22 mouse cellular contexts compared by ENCODE assay signal in the genomic region with DNA sequence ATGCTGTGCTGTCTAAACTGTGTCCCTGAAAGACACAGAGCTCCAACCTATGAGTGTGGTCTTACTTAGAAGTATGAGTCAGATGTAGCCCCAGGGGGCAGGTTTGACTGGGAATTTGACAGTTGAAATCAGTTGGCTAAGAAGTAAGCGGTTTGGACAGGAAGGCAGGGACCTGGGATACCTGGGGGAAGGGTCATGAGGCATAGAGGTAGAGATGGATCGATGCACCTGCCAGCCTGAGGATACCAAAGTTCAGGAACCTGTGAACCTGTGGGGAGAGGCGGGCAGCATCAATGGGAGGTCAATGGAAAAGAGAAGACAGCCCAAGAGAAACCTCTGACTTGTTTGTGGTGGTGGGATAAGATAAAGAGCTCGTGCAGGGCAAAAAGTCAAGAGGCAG. TPM values are rescaled to one million over a fixed set of nuclear protein-coding genes. Genes with fewer than 3 reads are reported as not detected.
DNase-seq lines count a peak whose midpoint lies in the region; ATAC-seq and TF ChIP-seq lines count a peak whose summit lies in the region.
"Had no signal": no experiment of that assay in that cellular context is flagged by ENCODE, and none has a peak within 500 bp of the region (broad histone marks: within the 10 kb centered on the region; RNA-seq: fewer than 3 reads in every experiment).

No protein-coding gene starts in this region.

- no peaks in the 10 kb centered on the region for H3K36me3 ChIP-seq in liver, adult 2 months (ENCODE audit: control insufficient read depth, insufficient read depth, low read length)
- H3K36me3 ChIP-seq in liver, embryonic 12.5 days: no peaks in the 10 kb centered on the region
- no peaks in the 10 kb centered on the region for H3K36me3 ChIP-seq in liver, postnatal 0 days (replicated peaks; ENCODE audit: insufficient read depth, low read length)
- H3K36me3 ChIP-seq in liver, embryonic 11.5 days (ENCODE audit: control insufficient read depth, insufficient read depth, low read length): no peaks in the 10 kb centered on the region
- H3K36me3 ChIP-seq: G1E had no signal

- TF ChIP-seq EP300 in liver, postnatal 0 days (IDR thresholded peaks at IDR 0.05; ENCODE audit: low read depth): no peak

- ATAC-seq in liver, embryonic 12.5 days: no peak
- peak; percentile 53; the same call in 1 of the 2 replicates for ATAC-seq in liver, postnatal 0 days
- ATAC-seq in liver, embryonic 11.5 days (replicated peaks; ENCODE audit: low FRiP score): no peak
- ATAC-seq: activated CD4-positive, CD25-positive, alpha-beta regulatory T cell, adult 4 months; CD4-positive, CD25-positive, alpha-beta regulatory T cell, adult 4 months; Patski had no signal

- H3K9me3 ChIP-seq in liver, embryonic 12.5 days (replicated peaks): no peaks in the 10 kb centered on the region
- no peaks in the 10 kb centered on the region for H3K9me3 ChIP-seq in liver, postnatal 0 days (ENCODE audit: low read length)
- 0 out of 2 replicates have a peak, but pooled peaks cover 2% of the 10 kb centered on the region for H3K9me3 ChIP-seq in liver, embryonic 11.5 days (ENCODE audit: control insufficient read depth, low read length)
- H3K9me3 ChIP-seq: G1E had no signal

- DNase-seq in liver, adult 2 months (ENCODE audit: extremely low read depth, low read depth, low spot score): peak; percentile 86
- DNase-seq in liver, postnatal 0 days: no peak
- DNase-seq in liver, embryonic 11.5 days (ENCODE audit: low spot score): no peak
- DNase-seq: adrenal gland, adult 2 months; adrenal gland, adult 8-10 months; adrenal gland, postnatal 10 days; adrenal gland, postnatal 14 days; adrenal gland, postnatal 25 days; adrenal gland, postnatal 36 days; B cell, adult 2 months; cerebellum, adult 11 months; cerebellum, adult 11-12 months; cerebellum, adult 18-20 months had no signal

- no peak overlapping the region for H3K4me3 ChIP-seq in liver, adult 2 months (ENCODE audit: insufficient read depth, low read depth, low read length)
- no peak overlapping the region for H3K4me3 ChIP-seq in liver, embryonic 12.5 days
- H3K4me3 ChIP-seq in liver, postnatal 0 days (ENCODE audit: low read depth, low read length): no peak overlapping the region
- no peak overlapping the region for H3K4me3 ChIP-seq in liver, embryonic 11.5 days (ENCODE audit: low read depth, low read length)

- WGBS in liver, adult 2 months: 15% methylated on average over 4 of the region's 4 CpGs
- WGBS in liver, embryonic 12.5 days (ENCODE audit: insufficient replicate concordance): 42% methylated on average over 4 of the region's 4 CpGs
- 56% methylated on average over 4 of the region's 4 CpGs for WGBS in liver, postnatal 0 days (ENCODE audit: insufficient replicate concordance)
- WGBS in liver, embryonic 11.5 days: 57% methylated on average over 4 of the region's 4 CpGs

- no peaks in the 10 kb centered on the region for H3K79me2 ChIP-seq in liver, adult 2 months (ENCODE audit: control insufficient read depth, insufficient read depth, low read length)

- H3K9ac ChIP-seq in liver, adult 2 months (ENCODE audit: low read depth, low read length): no peak overlapping the region
- no peak overlapping the region for H3K9ac ChIP-seq in liver, embryonic 12.5 days
- H3K9ac ChIP-seq in liver, postnatal 0 days (replicated peaks): no peak overlapping the region
- no peak overlapping the region for H3K9ac ChIP-seq in liver, embryonic 11.5 days (ENCODE audit: low read depth, low read length)

- no peak overlapping the region for H3K4me2 ChIP-seq in liver, embryonic 12.5 days
- no peak overlapping the region for H3K4me2 ChIP-seq in liver, postnatal 0 days (ENCODE audit: low read depth, low read length)
- H3K4me2 ChIP-seq in liver, embryonic 11.5 days: no peak overlapping the region

- H3K27me3 ChIP-seq in liver, adult 2 months (ENCODE audit: control insufficient read depth, insufficient read depth, low read length): no peaks in the 10 kb centered on the region
- H3K27me3 ChIP-seq in liver, embryonic 12.5 days (replicated peaks): no peaks in the 10 kb centered on the region
- no peaks in the 10 kb centered on the region for H3K27me3 ChIP-seq in liver, postnatal 0 days (ENCODE audit: insufficient read depth, low read length)
- H3K27me3 ChIP-seq in liver, embryonic 11.5 days (replicated peaks; ENCODE audit: control insufficient read depth, insufficient read depth, low read length): no peaks in the 10 kb centered on the region

- H3K4me1 ChIP-seq in liver, adult 2 months (ENCODE audit: control insufficient read depth, insufficient read depth, low read length): peaks cover 21% of the 10 kb centered on the region
- peaks cover 5% of the 10 kb centered on the region; the same call in 1 of the 2 replicates for H3K4me1 ChIP-seq in liver, embryonic 12.5 days
- H3K4me1 ChIP-seq in liver, postnatal 0 days (ENCODE audit: insufficient read depth): 0 out of 2 replicates have a peak, but pooled peaks cover 7% of the 10 kb centered on the region
- peaks cover 3% of the 10 kb centered on the region; the same call in 1 of the 2 replicates for H3K4me1 ChIP-seq in liver, embryonic 11.5 days (replicated peaks; ENCODE audit: control insufficient read depth, insufficient read depth, low read length)

- TF ChIP-seq POLR2A in liver, adult 2 months (IDR thresholded peaks at IDR 0.05; ENCODE audit: extremely low read depth, insufficient read depth, low read length): no peak

- H3K27ac ChIP-seq in liver, adult 2 months (replicated peaks; ENCODE audit: insufficient read depth, low read depth, low read length): peak overlapping the region; percentile 42; the same call in 1 of the 2 replicates
- no peak overlapping the region for H3K27ac ChIP-seq in liver, embryonic 12.5 days
- H3K27ac ChIP-seq in liver, postnatal 0 days (ENCODE audit: low read depth): no peak overlapping the region
- no peak overlapping the region for H3K27ac ChIP-seq in liver, embryonic 11.5 days (ENCODE audit: low read depth, low read length)

- TF ChIP-seq CTCF in liver, adult 2 months (IDR thresholded peaks at IDR 0.05; ENCODE audit: low read depth, low read length): no peak
- no peak for TF ChIP-seq CTCF in liver, postnatal 0 days (IDR thresholded peaks at IDR 0.05; ENCODE audit: low read depth)

RNA-seq across cellular contexts. Expression of a gene that starts 32.7 kb away (rescaled TPM):
- not detected in 2 replicates for total RNA-seq in liver, adult 2 months (2014; rRNA removed)
- polyA plus RNA-seq in liver, adult 2 months (2012; rRNA removed): not detected in 2 replicates
- polyA plus RNA-seq in liver, embryonic 12.5 days (2016; fragmentation: Nextera tagmentation; extraction: Ambion mirVana): 0.32 TPM in 1 of 2 replicates, not detected in the other
- polyA plus RNA-seq in liver, postnatal 0 days (2015; fragmentation: Nextera tagmentation; extraction: Ambion mirVana): not detected in 2 replicates
- polyA plus RNA-seq in liver, embryonic 11.5 days (2014; fragmentation: Nextera tagmentation; extraction: Ambion mirVana): not detected in 2 replicates
- total RNA-seq: adrenal gland, adult 18-20 months; adrenal gland, adult 2 months; adrenal gland, adult 8-10 months; adrenal gland, postnatal 25 days; CH12.LX; G1E; MEL had no signal
- polyA plus RNA-seq: activated CD4-positive, CD25-positive, alpha-beta regulatory T cell, adult 4 months; adrenal gland, adult 2 months; C2C12; CD4-positive, CD25-positive, alpha-beta regulatory T cell, adult 4 months; G1E; Patski had no signal
